Mouse (Mus musculus): ENCODE data around the gene Aox2. TPM values are rescaled to one million over a fixed set of nuclear protein-coding genes. Genes with fewer than 3 reads are reported as not detected.

Aox2 gene
- polyA plus RNA-seq, 1 experiment = 0.03 TPM

GRCm38 (mm10) chr1:58410776-58411175 lies 132.7 kb downstream of the Aox2 start:
- Histone ChIP-seq H3K4me3 (ENCODE audit: insufficient read depth, low read depth, low read length) (no peak overlapping the region), H3K27ac (ENCODE audit: insufficient read depth, low read depth, low read length) (no peak overlapping the region), H3K27me3 (replicated peaks; ENCODE audit: control insufficient read depth, insufficient read depth, low read length) (no peaks in the 10 kb centered on the region), H3K4me1 (ENCODE audit: control insufficient read depth, insufficient read depth, low read length) (no peaks in the 10 kb centered on the region), H3K36me3 (ENCODE audit: control insufficient read depth, insufficient read depth, low read length) (peaks cover 41% of the 10 kb centered on the region)
- WGBS = 83% methylated on average over 7 of the region's 7 CpGs
- no peak for DNase-seq
- TF ChIP-seq CTCF (conservative IDR thresholded peaks at IDR 0.05; ENCODE audit: insufficient read depth, insufficient read length, low read depth, low read length) (no peak), POLR2A (IDR thresholded peaks at IDR 0.05; ENCODE audit: low read depth, low read length) (no peak)

DNA sequence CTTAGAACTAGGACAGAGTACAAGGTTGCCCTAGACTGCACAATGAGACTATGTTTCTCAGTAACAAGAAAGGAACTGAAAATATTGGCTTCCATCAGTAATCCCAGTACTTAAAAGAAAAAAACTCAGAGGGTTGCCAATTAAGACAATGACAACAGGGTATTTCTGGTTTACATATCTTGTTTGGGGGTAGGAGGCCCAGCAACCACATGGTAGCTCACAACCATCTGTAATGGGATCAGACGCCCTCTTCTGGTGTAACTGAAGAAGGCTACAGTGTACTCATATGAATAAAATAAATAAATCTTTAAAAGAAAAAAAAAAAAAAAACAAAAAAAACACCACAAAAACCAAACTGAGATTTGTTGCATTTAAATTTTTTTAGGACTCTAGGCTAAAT lies 137.3 kb downstream of the Aox2 start:
- 36% methylated on average over 1 of the region's 1 CpGs for WGBS
- Histone ChIP-seq H3K36me3 (ENCODE audit: control insufficient read depth, insufficient read depth, low read length) (peaks cover 60% of the 10 kb centered on the region), H3K4me3 (ENCODE audit: insufficient read depth, low read depth, low read length) (no peak overlapping the region), H3K27ac (ENCODE audit: insufficient read depth, low read depth, low read length) (no peak overlapping the region), H3K4me1 (ENCODE audit: control insufficient read depth, insufficient read depth, low read length) (no peaks in the 10 kb centered on the region; the same call in 1 of the 2 replicates), H3K27me3 (replicated peaks; ENCODE audit: control insufficient read depth, insufficient read depth, low read length) (no peaks in the 10 kb centered on the region)
- DNase-seq = no peak
- TF ChIP-seq POLR2A (IDR thresholded peaks at IDR 0.05; ENCODE audit: low read depth, low read length) = no peak
- TF ChIP-seq CTCF (conservative IDR thresholded peaks at IDR 0.05; ENCODE audit: insufficient read depth, insufficient read length, low read depth, low read length) = peak; percentile 32; the same call in 1 of the 2 replicates

DNA sequence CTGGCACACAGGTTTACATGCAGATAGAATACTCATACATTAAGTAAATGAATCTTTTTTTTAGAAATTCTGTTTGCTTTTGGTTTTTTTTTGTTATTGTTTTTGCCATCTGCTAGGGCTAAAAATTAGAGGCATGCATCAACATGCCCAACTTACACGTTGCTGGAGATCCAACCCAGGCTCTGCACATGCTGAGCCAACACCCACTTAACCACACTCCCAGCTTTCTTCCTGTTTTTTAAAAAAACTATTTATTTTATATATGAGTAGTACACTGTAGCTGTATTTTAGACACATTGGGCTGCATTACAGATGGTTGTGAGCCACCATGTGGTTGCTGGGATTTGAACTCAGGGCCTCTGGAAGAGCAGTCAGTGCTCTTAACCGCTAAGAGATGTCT lies 137.9 kb downstream of the Aox2 start:
- H3K4me3 ChIP-seq (ENCODE audit: insufficient read depth, low read depth, low read length) = no peak overlapping the region
- peaks cover 56% of the 10 kb centered on the region for H3K36me3 ChIP-seq (ENCODE audit: control insufficient read depth, insufficient read depth, low read length)
- 70% methylated on average over 2 of the region's 2 CpGs for WGBS
- H3K27me3 ChIP-seq (replicated peaks; ENCODE audit: control insufficient read depth, insufficient read depth, low read length) = no peaks in the 10 kb centered on the region
- H3K4me1 ChIP-seq (ENCODE audit: control insufficient read depth, insufficient read depth, low read length) = no peaks in the 10 kb centered on the region; the same call in 1 of the 2 replicates
- DNase-seq = no peak
- no peak for TF ChIP-seq CTCF (conservative IDR thresholded peaks at IDR 0.05; ENCODE audit: insufficient read depth, insufficient read length, low read depth, low read length)
- no peak for TF ChIP-seq POLR2A (IDR thresholded peaks at IDR 0.05; ENCODE audit: low read depth, low read length)
- H3K27ac ChIP-seq (ENCODE audit: insufficient read depth, low read depth, low read length) = no peak overlapping the region

- Histone ChIP-seq H3K27ac (ENCODE audit: insufficient read depth, low read depth, low read length) (no peak overlapping the region), H3K4me1 (ENCODE audit: control insufficient read depth, insufficient read depth, low read length) (peaks cover 4% of the 10 kb centered on the region; the same call in 1 of the 2 replicates), H3K27me3 (replicated peaks; ENCODE audit: control insufficient read depth, insufficient read depth, low read length) (no peaks in the 10 kb centered on the region), H3K36me3 (ENCODE audit: control insufficient read depth, insufficient read depth, low read length) (peaks cover 35% of the 10 kb centered on the region), H3K4me3 (ENCODE audit: insufficient read depth, low read depth, low read length) (no peak overlapping the region)
- TF ChIP-seq CTCF (conservative IDR thresholded peaks at IDR 0.05; ENCODE audit: insufficient read depth, insufficient read length, low read depth, low read length) (no peak), POLR2A (IDR thresholded peaks at IDR 0.05; ENCODE audit: low read depth, low read length) (no peak)
- DNase-seq = no peak
- WGBS = 48% methylated on average over 10 of the region's 10 CpGs
Measured at GRCm38 (mm10) chr1:58420032-58420431, 141.9 kb downstream of the Aox2 start.

GRCm38 (mm10) chr1:58420961-58421360 lies 142.8 kb downstream of the Aox2 start:
- Histone ChIP-seq H3K27ac (ENCODE audit: insufficient read depth, low read depth, low read length) (no peak overlapping the region), H3K27me3 (replicated peaks; ENCODE audit: control insufficient read depth, insufficient read depth, low read length) (no peaks in the 10 kb centered on the region), H3K4me3 (ENCODE audit: insufficient read depth, low read depth, low read length) (no peak overlapping the region), H3K36me3 (ENCODE audit: control insufficient read depth, insufficient read depth, low read length) (peaks cover 31% of the 10 kb centered on the region), H3K4me1 (ENCODE audit: control insufficient read depth, insufficient read depth, low read length) (peaks cover 4% of the 10 kb centered on the region; the same call in 1 of the 2 replicates)
- DNase-seq = no peak
- TF ChIP-seq POLR2A (IDR thresholded peaks at IDR 0.05; ENCODE audit: low read depth, low read length) (no peak), CTCF (conservative IDR thresholded peaks at IDR 0.05; ENCODE audit: insufficient read depth, insufficient read length, low read depth, low read length) (no peak)
- WGBS = 13% methylated on average over 7 of the region's 7 CpGs

- DNase-seq = peak; percentile 76
- Histone ChIP-seq H3K4me1 (ENCODE audit: control insufficient read depth, insufficient read depth, low read length) (peaks cover 4% of the 10 kb centered on the region; the same call in 1 of the 2 replicates), H3K27ac (ENCODE audit: insufficient read depth, low read depth, low read length) (peak overlapping the region; percentile 94), H3K36me3 (ENCODE audit: control insufficient read depth, insufficient read depth, low read length) (peaks cover 21% of the 10 kb centered on the region), H3K27me3 (replicated peaks; ENCODE audit: control insufficient read depth, insufficient read depth, low read length) (no peaks in the 10 kb centered on the region), H3K4me3 (ENCODE audit: insufficient read depth, low read depth, low read length) (peak overlapping the region; percentile 53)
- no peak for TF ChIP-seq POLR2A (IDR thresholded peaks at IDR 0.05; ENCODE audit: low read depth, low read length)
- no peak for TF ChIP-seq CTCF (conservative IDR thresholded peaks at IDR 0.05; ENCODE audit: insufficient read depth, insufficient read length, low read depth, low read length)
- WGBS = under 1% methylated on average over 13 of the region's 13 CpGs
Measured at GRCm38 (mm10) chr1:58422879-58423278, 144.8 kb downstream of the Aox2 start.

DNA sequence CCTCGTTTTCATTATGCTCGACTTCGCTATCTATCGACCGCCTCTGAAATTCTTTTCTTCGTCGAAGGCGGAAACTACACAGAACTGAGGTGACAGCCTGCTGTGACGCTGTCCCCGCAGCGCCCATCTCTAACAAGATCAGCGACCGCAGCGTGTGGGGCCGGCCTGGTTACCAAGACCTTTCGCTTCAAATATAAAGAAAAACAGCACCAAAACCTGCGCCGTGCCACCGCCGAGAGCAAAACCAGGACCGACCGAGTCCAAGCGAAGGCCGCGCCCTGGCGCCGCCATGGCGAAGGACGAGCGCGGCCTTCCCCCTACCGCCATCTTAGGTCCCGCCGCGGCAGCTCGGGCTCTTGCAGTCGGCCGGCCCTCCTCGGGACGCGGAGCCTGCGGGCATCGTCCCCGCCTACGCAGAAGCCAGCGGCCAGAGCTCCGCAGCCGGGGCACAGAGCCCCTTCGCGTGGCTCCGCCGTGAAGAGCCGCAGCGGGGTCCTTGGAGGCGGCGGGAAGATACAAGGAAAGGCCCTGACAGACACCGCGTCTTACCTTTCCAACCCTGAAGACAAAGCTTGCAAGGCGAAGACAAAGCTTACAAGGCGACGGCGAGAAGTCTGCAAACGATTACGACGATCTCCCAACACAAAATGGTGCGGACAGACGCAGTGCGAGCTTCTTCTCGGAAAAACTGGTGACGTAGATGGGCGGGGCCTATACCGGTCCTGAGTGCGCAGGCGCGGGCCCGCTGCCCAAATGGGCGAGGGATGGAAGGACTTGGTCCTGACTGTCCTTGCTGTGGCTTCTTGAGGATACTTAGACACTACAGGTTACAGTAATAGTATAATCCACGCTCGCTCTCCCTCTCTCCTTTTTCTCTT lies 145.5 kb downstream of the Aox2 start, which contains the start of gene Clk1:
Gene Clk1 (minus strand): TSS at position 696 of the 878 bp plus-strand sequence.
- DNase-seq = peak; percentile 99
- Histone ChIP-seq H3K27me3 (replicated peaks; ENCODE audit: control insufficient read depth, insufficient read depth, low read length) (no peaks in the 10 kb centered on the region), H3K4me1 (ENCODE audit: control insufficient read depth, insufficient read depth, low read length) (peaks cover 4% of the 10 kb centered on the region; the same call in 1 of the 2 replicates), H3K36me3 (ENCODE audit: control insufficient read depth, insufficient read depth, low read length) (peaks cover 14% of the 10 kb centered on the region), H3K4me3 (ENCODE audit: insufficient read depth, low read depth, low read length) (peak within 1 kb of the TSS; percentile 53), H3K27ac (ENCODE audit: insufficient read depth, low read depth, low read length) (peak within 1 kb of the TSS; percentile 94)
- under 1% methylated on average over 79 of the region's 79 CpGs for WGBS
- TF ChIP-seq POLR2A (IDR thresholded peaks at IDR 0.05; ENCODE audit: low read depth, low read length) (peak; percentile 95), CTCF (conservative IDR thresholded peaks at IDR 0.05; ENCODE audit: insufficient read depth, insufficient read length, low read depth, low read length) (no peak)

Data from kidney, adult 2 months (tissue).